Comparison of ENCODE assay signal across 9 mouse cellular contexts in the genomic region with DNA sequence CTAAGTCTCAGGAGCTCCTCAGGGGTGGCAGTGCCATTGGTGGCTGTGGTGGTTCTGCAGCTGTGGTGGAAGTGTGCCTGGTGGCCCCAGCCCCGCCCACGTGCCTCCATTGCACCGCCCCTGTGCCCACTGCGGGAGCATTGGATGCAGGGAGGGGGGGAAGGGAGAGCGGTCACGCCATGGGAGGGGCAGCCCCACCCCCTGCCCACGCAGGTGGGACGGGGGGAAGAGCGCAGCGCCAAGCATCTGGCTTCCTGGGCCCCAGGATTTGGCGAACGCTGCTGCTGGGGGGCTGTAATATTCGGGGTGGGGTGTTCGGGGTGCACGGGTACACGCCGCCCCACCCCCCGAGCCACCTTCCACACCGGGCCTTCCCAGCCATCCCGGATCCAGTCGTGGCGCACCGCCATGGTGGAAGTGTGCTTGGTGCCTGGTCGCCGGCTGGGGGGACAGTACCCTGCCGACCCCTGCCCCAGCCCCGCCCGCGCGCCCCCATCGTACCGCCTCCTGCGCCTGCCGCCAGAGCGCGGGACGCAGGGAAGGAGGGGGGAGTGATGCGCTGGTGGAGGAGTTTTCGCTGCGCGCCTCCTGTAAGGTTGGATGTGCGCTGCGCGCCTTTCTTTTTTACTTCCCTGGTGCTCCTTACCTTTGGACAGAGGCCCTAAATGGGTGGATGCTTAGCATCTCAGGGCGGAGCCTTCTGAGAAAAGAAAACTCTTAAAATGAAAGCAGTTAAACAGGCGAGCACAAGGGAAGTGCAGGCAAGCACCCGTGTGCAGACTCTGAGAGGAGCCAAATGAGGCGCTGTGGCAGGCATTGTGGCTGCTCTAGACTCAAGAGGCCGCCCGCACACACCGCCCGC. TPM values are rescaled to one million over a fixed set of nuclear protein-coding genes. Genes with fewer than 3 reads are reported as not detected.
DNase-seq lines count a peak whose midpoint lies in the region; ATAC-seq and TF ChIP-seq lines count a peak whose summit lies in the region.
"Had no signal": no experiment of that assay in that cellular context is flagged by ENCODE, and none has a peak within 500 bp of the region (broad histone marks: within the 10 kb centered on the region; RNA-seq: fewer than 3 reads in every experiment).

No protein-coding gene starts in this region.

- intact Hi-C loops in gastrocnemius, adult 2 months (cut with DNase I): no loop called here
- intact Hi-C loops in gastrocnemius, postnatal 36 days (cut with DNase I): no loop called here

- peak overlapping the region; percentile 58 for H3K4me3 ChIP-seq in gastrocnemius, adult 2 months
- peak overlapping the region; percentile 18 for H3K4me3 ChIP-seq in C2C12 (ENCODE audit: insufficient read depth, poor library complexity, severe bottlenecking)
- H3K4me3 ChIP-seq in brown adipose tissue, adult 24 weeks (ENCODE audit: insufficient read depth, low read depth, low read length): peak overlapping the region; percentile 67
- H3K4me3 ChIP-seq in heart, embryonic 14.5 days (ENCODE audit: control insufficient read depth in 1 of 2, insufficient read depth in 1 of 2, low read depth in 1 of 2, low read length in 2 of 2): peak overlapping the region; percentile 72 to 74
- H3K4me3 ChIP-seq in limb, embryonic 13.5 days: peak overlapping the region; percentile 60
- peak overlapping the region; percentile 76 for H3K4me3 ChIP-seq in midbrain, embryonic 16.5 days (ENCODE audit: low read depth, low read length)

- no peaks in the 10 kb centered on the region for H3K79me3 ChIP-seq in C2C12 (ENCODE audit: low read depth)

- peak overlapping the region; percentile 67 for H3ac ChIP-seq in C2C12 (ENCODE audit: control insufficient read depth, insufficient read length, low read depth)

- peak overlapping the region; percentile 73 for H3K9ac ChIP-seq in heart, embryonic 14.5 days (ENCODE audit: low read length)
- peak overlapping the region; percentile 83 for H3K9ac ChIP-seq in limb, embryonic 13.5 days
- peak overlapping the region; percentile 86 for H3K9ac ChIP-seq in midbrain, embryonic 16.5 days (ENCODE audit: low read depth, low read length)

- H3K27me3 ChIP-seq in C2C12 (ENCODE audit: control insufficient read depth, insufficient read depth, insufficient read length): no peaks in the 10 kb centered on the region
- H3K27me3 ChIP-seq in heart, embryonic 14.5 days (ENCODE audit: control insufficient read depth, insufficient read depth, low read length): no peaks in the 10 kb centered on the region
- H3K27me3 ChIP-seq in limb, embryonic 13.5 days: no peaks in the 10 kb centered on the region
- H3K27me3 ChIP-seq in midbrain, embryonic 16.5 days (ENCODE audit: control insufficient read depth, insufficient read depth, low read depth, low read length): no peaks in the 10 kb centered on the region

- no peaks in the 10 kb centered on the region for H3K36me3 ChIP-seq in C2C12 (ENCODE audit: control insufficient read depth, insufficient read depth)
- no peaks in the 10 kb centered on the region for H3K36me3 ChIP-seq in heart, embryonic 14.5 days (ENCODE audit: control insufficient read depth, insufficient read depth, low read length)
- H3K36me3 ChIP-seq in limb, embryonic 13.5 days: no peaks in the 10 kb centered on the region
- no peaks in the 10 kb centered on the region for H3K36me3 ChIP-seq in midbrain, embryonic 16.5 days (ENCODE audit: control insufficient read depth, insufficient read depth, low read length)

- H3K4me1 ChIP-seq in brown adipose tissue, adult 24 weeks (ENCODE audit: control insufficient read depth, insufficient read depth, insufficient read length, low read length): no peaks in the 10 kb centered on the region
- peaks cover 2% of the 10 kb centered on the region in 2 experiments; a peak in 1 of 4 replicates for H3K4me1 ChIP-seq in heart, embryonic 14.5 days (ENCODE audit: control insufficient read depth in 2 of 2, insufficient read depth in 2 of 2, low read length in 2 of 2)
- H3K4me1 ChIP-seq in limb, embryonic 13.5 days: 0 out of 2 replicates have a peak, but pooled peaks cover 3% of the 10 kb centered on the region
- no peaks in the 10 kb centered on the region for H3K4me1 ChIP-seq in midbrain, embryonic 16.5 days (ENCODE audit: control insufficient read depth, insufficient read depth, low read length)

- ATAC-seq in heart, embryonic 14.5 days (ENCODE audit: insufficient number of reproducible peaks, insufficient read depth, low FRiP score, low read depth): peak; percentile 77
- peak; percentile 91 for ATAC-seq in limb, embryonic 13.5 days (ENCODE audit: low FRiP score, low read depth)
- peak; percentile 96 for ATAC-seq in midbrain, embryonic 16.5 days

- no peaks in the 10 kb centered on the region for H3K9me3 ChIP-seq in heart, embryonic 14.5 days (ENCODE audit: control insufficient read depth, low read length)
- H3K9me3 ChIP-seq in limb, embryonic 13.5 days: peaks cover 17% of the 10 kb centered on the region
- no peaks in the 10 kb centered on the region for H3K9me3 ChIP-seq in midbrain, embryonic 16.5 days (replicated peaks; ENCODE audit: control insufficient read depth, low read length, poor library complexity, severe bottlenecking)

- TF ChIP-seq CTCF in gastrocnemius, adult 2 months (IDR thresholded peaks at IDR 0.05): no peak
- TF ChIP-seq CTCF in C2C12 (IDR thresholded peaks at IDR 0.05; ENCODE audit: control insufficient read depth, insufficient read depth, insufficient read length): no peak

- H3K4me2 ChIP-seq in heart, embryonic 14.5 days (ENCODE audit: low read length): peak overlapping the region; percentile 95
- H3K4me2 ChIP-seq in limb, embryonic 13.5 days (replicated peaks): peak overlapping the region; percentile 77
- H3K4me2 ChIP-seq in midbrain, embryonic 16.5 days (ENCODE audit: low read length): peak overlapping the region; percentile 83

- peak; percentile 36 for DNase-seq in gastrocnemius, adult 2 months
- DNase-seq in gastrocnemius, postnatal 36 days: no peak
- peak; percentile 47 for DNase-seq in thymus, postnatal 0 days (ENCODE audit: low spot score)

- no peaks in the 10 kb centered on the region for H3K79me2 ChIP-seq in C2C12 (ENCODE audit: control insufficient read depth, insufficient read depth)

- under 1% methylated on average over 46 of the region's 52 CpGs for WGBS in heart, embryonic 14.5 days
- 2% methylated on average over 52 of the region's 52 CpGs for WGBS in limb, embryonic 13.5 days
- under 1% methylated on average over 41 of the region's 52 CpGs for WGBS in midbrain, embryonic 16.5 days

- H3K27ac ChIP-seq in gastrocnemius, adult 2 months: no peak overlapping the region
- no peak overlapping the region for H3K27ac ChIP-seq in brown adipose tissue, adult 24 weeks (replicated peaks; ENCODE audit: low read depth, low read length)
- peak overlapping the region; percentile 56 to 70 for H3K27ac ChIP-seq in heart, embryonic 14.5 days (replicated peaks in 1 of 2; ENCODE audit: control insufficient read depth in 1 of 2, insufficient read depth in 1 of 2, low read depth in 2 of 2, low read length in 2 of 2)
- H3K27ac ChIP-seq in limb, embryonic 13.5 days: peak overlapping the region; percentile 94
- peak overlapping the region; percentile 89 for H3K27ac ChIP-seq in midbrain, embryonic 16.5 days (ENCODE audit: low read length)

TF ChIP-seq in C2C12, 6 proteins besides CTCF, POLR2A, EP300 and RAD21:
- no peak for TF ChIP-seq MYOG (IDR thresholded peaks at IDR 0.05; ENCODE audit: control insufficient read depth, extremely low read depth, insufficient read length)
- no peak for TF ChIP-seq CEBPB (IDR thresholded peaks at IDR 0.05; ENCODE audit: low read depth)
- no peak for TF ChIP-seq USF1 (IDR thresholded peaks at IDR 0.05; ENCODE audit: low read depth)
- TF ChIP-seq MAX (IDR thresholded peaks at IDR 0.05): no peak
- no peak for TF ChIP-seq FOSL1 (IDR thresholded peaks at IDR 0.05; ENCODE audit: insufficient read depth, low read length, poor library complexity, severe bottlenecking)
- no peak for TF ChIP-seq MYOD1 (IDR thresholded peaks at IDR 0.05; ENCODE audit: control insufficient read depth, insufficient read length, low read depth)

RNA-seq across cellular contexts. Expression of a gene that starts 31.4 kb away (rescaled TPM):
- total RNA-seq in gastrocnemius, adult 2 months (2021): not detected
- total RNA-seq in gastrocnemius, postnatal 36 days (2021): not detected
- not detected for polyA plus RNA-seq in C2C12 (2012; fragmentation: generic; extraction: Trizol)
- polyA plus RNA-seq in brown adipose tissue, adult 24 weeks (2012; ENCODE audit: insufficient read depth, insufficient read length, missing spikeins): not detected in 2 replicates
- not detected in 2 replicates for polyA plus RNA-seq in heart, embryonic 14.5 days (2014; fragmentation: Nextera tagmentation; extraction: Ambion mirVana)
- polyA plus RNA-seq in limb, embryonic 13.5 days (2015; fragmentation: Nextera tagmentation; extraction: Ambion mirVana): not detected in 2 replicates
- not detected in 2 replicates for polyA plus RNA-seq in midbrain, embryonic 16.5 days (2015; fragmentation: Nextera tagmentation; extraction: Ambion mirVana)
- polyA plus RNA-seq in thymus, postnatal 0 days (2015; fragmentation: Nextera tagmentation; extraction: Ambion mirVana): not detected in 2 replicates
- total RNA-seq: MEL had no signal

Comparison
In these comparisons a context has a peak if more than half of its experiments do, and no peak if none do; other contexts are left out.
1. DNase-seq: peak in gastrocnemius, adult 2 months (single experiment) and thymus, postnatal 0 days (single experiment); none in gastrocnemius, postnatal 36 days (0 of 2).
2. H3K27ac ChIP-seq: peak in heart, embryonic 14.5 days (2 of 2), limb, embryonic 13.5 days (single experiment) and midbrain, embryonic 16.5 days (single experiment); none in gastrocnemius, adult 2 months (single experiment) and brown adipose tissue, adult 24 weeks (single experiment).
3. H3K4me3 ChIP-seq: peak in every context shown above with its lines; median percentile 76 in midbrain, embryonic 16.5 days; 73 in heart, embryonic 14.5 days; 67 in brown adipose tissue, adult 24 weeks; 60 in limb, embryonic 13.5 days; 58 in gastrocnemius, adult 2 months; 18 in C2C12.
4. Peak in every context shown above with its lines, with median percentiles within 50 percentile points of each other: ATAC-seq, H3K4me2 ChIP-seq and H3K9ac ChIP-seq.